Mouse (Mus musculus) heart, embryonic 11.5 days (tissue): ENCODE measurements at regions not wholly inside any gene's neighbourhood (a gene's known extent, or its start where the extent isn't known, plus 50 kb on each side); places are given as distances from the start of the nearest gene placed in this dataset.

Experiments
- ATAC-seq: fragments of 200-750 bp; cut with Nextera tagmentation; replicated peaks from 2 replicates; pipeline ENCODE4 v1.8.0; 2017; ENCODE audit warnings: moderate library complexity; ENCODE audit not compliant: insufficient number of reproducible peaks, low FRiP score, low TSS enrichment
- H3K27ac ChIP-seq: fragments of 300-500 bp; sonication (generic); 2 replicates; pipeline ENCODE4 v1.5.1; 2014; ENCODE audit warnings: mild to moderate bottlenecking, low read depth, low read length
- H3K27me3 ChIP-seq: fragments of 300-500 bp; sonication (generic); 2 replicates; pipeline ENCODE4 v1.6.1; 2014; ENCODE audit warnings: mild to moderate bottlenecking, low read length, mixed read lengths; ENCODE audit not compliant: control insufficient read depth, insufficient read depth
- H3K36me3 ChIP-seq: fragments of 300-500 bp; sonication (generic); 2 replicates; pipeline ENCODE4 v1.6.1; 2014; ENCODE audit warnings: mild to moderate bottlenecking, low read length, moderate library complexity, mixed read lengths; ENCODE audit not compliant: control insufficient read depth, insufficient read depth
- H3K4me1 ChIP-seq: fragments of 300-500 bp; sonication (generic); 2 replicates; pipeline ENCODE4 v1.6.1; 2014; ENCODE audit warnings: low read length; ENCODE audit not compliant: control insufficient read depth, insufficient read depth
- H3K4me2 ChIP-seq: fragments of 300-500 bp; sonication (generic); 2 replicates; pipeline ENCODE4 v1.6.1; 2014; ENCODE audit warnings: mild to moderate bottlenecking, moderate library complexity
- H3K4me3 ChIP-seq: fragments of 300-500 bp; sonication (generic); 2 replicates; pipeline ENCODE4 v1.5.1; 2014; ENCODE audit warnings: low read depth, low read length
- H3K9ac ChIP-seq: fragments of 300-500 bp; sonication (generic); 2 replicates; pipeline ENCODE4 v1.6.1; 2014; ENCODE audit warnings: mild to moderate bottlenecking, low read depth, low read length, moderate library complexity
- H3K9me3 ChIP-seq: fragments of 300-500 bp; sonication (generic); replicated peaks from 2 replicates; pipeline ENCODE4 v1.6.1; 2016; ENCODE audit warnings: low read length; ENCODE audit not compliant: control insufficient read depth
- WGBS: fragments of 180-500 bp; shearing (Covaris S2); extraction: QIAGEN DNeasy Blood & Tissue Kit; methylation state at CpG from one replicate; pipeline ENCODE4 v1.1.7; 2014; ENCODE audit not compliant: insufficient replicate concordance; 5-methylcytosine and 5-hydroxymethylcytosine counted together

DNA sequence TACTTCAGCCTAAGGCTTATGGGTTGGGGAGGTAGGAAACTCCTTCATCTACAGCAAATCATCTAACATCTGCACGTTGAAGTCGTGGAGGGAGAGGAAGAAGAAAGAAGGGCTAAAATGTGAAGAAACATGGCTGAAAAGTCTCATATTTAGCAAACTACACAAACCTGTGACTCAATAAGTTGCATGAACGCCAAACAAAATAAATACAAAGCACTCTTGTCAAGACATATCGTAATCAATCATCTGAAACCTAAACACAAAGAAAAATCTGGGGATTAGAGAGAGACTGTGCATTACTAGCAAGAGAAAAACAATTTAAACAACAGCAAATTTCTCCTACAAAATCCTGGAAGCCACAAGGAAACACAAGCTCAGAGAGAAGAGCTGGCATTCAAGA is 322.7 kb downstream of the Sorl1 start:
- H3K9me3 ChIP-seq, result no peaks in the 10 kb centered on the region
- H3K36me3 ChIP-seq, result no peaks in the 10 kb centered on the region
- no peak overlapping the region for H3K4me2 ChIP-seq
- peaks cover 12% of the 10 kb centered on the region for H3K4me1 ChIP-seq
- 62% methylated on average over 4 of the region's 4 CpGs for WGBS
- H3K27ac ChIP-seq, result no peak overlapping the region
- H3K27me3 ChIP-seq, result no peaks in the 10 kb centered on the region
- ATAC-seq, result no peak
- no peak overlapping the region for H3K4me3 ChIP-seq
- no peak overlapping the region for H3K9ac ChIP-seq

DNA sequence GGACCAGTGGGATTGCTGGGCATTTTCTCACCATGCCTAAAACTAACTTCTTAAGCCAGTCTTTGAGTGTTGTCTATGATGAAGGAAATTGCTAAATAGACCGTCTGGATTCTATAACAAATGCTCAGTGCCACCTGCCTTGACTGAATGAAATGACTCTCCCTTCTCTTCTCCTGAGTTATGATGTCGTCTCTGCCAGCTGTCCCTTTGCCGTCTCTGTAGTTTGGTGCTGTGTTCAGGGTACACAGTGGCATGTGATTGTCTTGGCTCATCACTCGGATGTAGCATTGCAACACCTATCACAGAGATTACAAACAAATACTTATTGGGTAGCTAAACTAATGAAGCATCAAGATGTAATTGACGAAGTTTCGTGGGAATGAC is 331.3 kb downstream of the Sorl1 start:
- WGBS, result 73% methylated on average over 6 of the region's 6 CpGs

DNA sequence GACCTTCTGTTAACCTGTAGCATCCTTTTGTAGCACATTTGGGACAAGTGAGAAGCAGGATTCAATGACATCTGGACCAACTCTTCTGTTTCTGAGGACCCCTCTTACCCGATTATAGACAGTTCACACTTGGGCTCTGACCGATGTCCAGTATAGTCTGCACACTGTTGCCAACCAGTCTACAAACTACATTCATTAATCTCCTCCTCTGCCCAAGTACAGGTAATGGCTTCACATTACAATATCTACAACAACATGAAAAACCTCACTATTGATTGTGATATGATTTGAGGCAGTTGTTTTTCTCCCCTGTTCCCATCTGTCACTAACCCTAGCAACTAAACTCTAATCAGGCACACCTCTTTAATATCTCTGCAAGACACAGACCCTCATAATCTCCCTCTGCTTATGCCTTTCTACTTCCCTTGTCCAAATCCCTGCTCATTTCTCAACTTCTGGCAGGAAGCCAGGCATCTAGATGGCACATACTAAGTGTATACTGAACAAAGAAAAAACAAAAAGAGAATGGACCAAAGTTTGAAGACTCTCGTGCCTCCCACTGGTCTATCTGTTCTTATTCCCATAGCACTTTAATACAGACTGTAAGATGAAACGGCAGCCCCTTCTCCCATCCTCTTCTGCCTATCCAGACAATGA is 331.8 kb downstream of the Sorl1 start:
- Histone ChIP-seq H3K4me1 (0 out of 2 replicates have a peak, but pooled peaks cover 2% of the 10 kb centered on the region), H3K36me3 (no peaks in the 10 kb centered on the region), H3K27me3 (no peaks in the 10 kb centered on the region), H3K4me3 (no peak overlapping the region), H3K9me3 (no peaks in the 10 kb centered on the region), H3K9ac (no peak overlapping the region), H3K27ac (no peak overlapping the region), H3K4me2 (no peak overlapping the region)
- no peak for ATAC-seq
- 77% methylated on average over 4 of the region's 4 CpGs for WGBS

More for the DNA sequence above, 331.3 kb downstream of the Sorl1 start:
- no peaks in the 10 kb centered on the region for H3K36me3 ChIP-seq
- H3K9ac ChIP-seq, result no peak overlapping the region
- H3K27me3 ChIP-seq, result no peaks in the 10 kb centered on the region
- H3K4me1 ChIP-seq, result 0 out of 2 replicates have a peak, but pooled peaks cover 2% of the 10 kb centered on the region
- H3K27ac ChIP-seq, result no peak overlapping the region
- no peaks in the 10 kb centered on the region for H3K9me3 ChIP-seq
- no peak for ATAC-seq
- H3K4me2 ChIP-seq, result no peak overlapping the region
- H3K4me3 ChIP-seq, result no peak overlapping the region

DNA sequence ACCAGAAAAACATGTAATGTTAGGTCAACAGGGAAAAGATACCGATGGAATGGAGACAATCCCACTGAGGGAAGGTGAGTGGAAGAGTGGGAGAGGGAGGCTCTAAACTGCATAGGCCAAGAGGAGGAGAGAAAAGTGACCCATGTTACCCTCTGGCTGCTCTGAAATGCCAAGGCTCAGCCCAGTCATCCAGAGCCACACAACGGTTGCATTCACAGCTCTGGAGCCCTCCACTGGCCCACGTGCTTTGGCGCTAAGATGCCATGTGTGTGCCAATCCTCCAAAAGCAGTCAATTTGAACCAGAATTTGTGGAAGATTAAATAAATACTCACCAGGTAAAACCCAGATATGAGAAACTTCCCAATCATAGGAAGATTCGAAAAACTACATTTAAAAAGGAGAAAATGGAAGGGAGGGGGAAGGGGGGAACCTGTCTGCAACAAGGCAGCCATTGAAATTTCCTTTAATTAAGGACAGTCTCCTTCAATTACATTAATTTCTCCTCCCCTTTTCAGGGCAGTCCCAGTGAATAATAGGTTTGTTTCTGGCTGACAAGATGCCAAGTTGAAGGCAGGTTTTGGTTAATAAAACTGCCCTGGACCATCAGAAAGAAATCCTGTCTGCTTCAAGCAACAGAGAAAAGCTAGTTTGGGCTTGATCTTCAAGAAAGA is 332.5 kb downstream of the Sorl1 start:
- Histone ChIP-seq H3K27ac (no peak overlapping the region), H3K4me2 (no peak overlapping the region), H3K36me3 (no peaks in the 10 kb centered on the region), H3K27me3 (no peaks in the 10 kb centered on the region), H3K9ac (no peak overlapping the region), H3K9me3 (no peaks in the 10 kb centered on the region), H3K4me1 (0 out of 2 replicates have a peak, but pooled peaks cover 2% of the 10 kb centered on the region), H3K4me3 (no peak overlapping the region)
- 79% methylated on average over 5 of the region's 5 CpGs for WGBS
- no peak for ATAC-seq

DNA sequence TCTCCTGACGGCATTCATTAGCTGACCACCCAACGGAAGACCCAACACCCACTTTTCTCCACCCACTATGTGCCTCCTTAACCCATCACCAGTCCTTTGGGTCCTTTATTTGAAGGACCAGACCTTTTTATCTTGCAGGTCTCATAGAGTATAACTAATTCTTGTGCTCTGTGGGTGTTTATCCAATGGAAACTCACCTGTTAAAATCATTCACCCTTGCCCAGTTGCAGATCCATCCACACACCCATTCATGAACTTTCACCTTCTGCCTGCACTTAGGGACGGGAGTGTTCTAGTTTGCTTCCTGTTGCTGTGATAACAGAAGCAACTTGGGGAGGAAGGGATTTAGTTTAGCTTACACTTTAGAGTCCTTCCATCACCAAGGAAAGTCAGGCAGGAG is 339.0 kb downstream of the Sorl1 start:
- no peak overlapping the region for H3K27ac ChIP-seq
- ATAC-seq, result no peak
- WGBS, result 30% methylated on average over 3 of the region's 3 CpGs
- H3K9me3 ChIP-seq, result peaks cover 4% of the 10 kb centered on the region; the same call in 1 of the 2 replicates
- H3K4me1 ChIP-seq, result peaks cover 1% of the 10 kb centered on the region; the same call in 1 of the 2 replicates
- no peak overlapping the region for H3K9ac ChIP-seq
- no peaks in the 10 kb centered on the region for H3K36me3 ChIP-seq
- H3K27me3 ChIP-seq, result no peaks in the 10 kb centered on the region
- no peak overlapping the region for H3K4me3 ChIP-seq
- no peak overlapping the region for H3K4me2 ChIP-seq

DNA sequence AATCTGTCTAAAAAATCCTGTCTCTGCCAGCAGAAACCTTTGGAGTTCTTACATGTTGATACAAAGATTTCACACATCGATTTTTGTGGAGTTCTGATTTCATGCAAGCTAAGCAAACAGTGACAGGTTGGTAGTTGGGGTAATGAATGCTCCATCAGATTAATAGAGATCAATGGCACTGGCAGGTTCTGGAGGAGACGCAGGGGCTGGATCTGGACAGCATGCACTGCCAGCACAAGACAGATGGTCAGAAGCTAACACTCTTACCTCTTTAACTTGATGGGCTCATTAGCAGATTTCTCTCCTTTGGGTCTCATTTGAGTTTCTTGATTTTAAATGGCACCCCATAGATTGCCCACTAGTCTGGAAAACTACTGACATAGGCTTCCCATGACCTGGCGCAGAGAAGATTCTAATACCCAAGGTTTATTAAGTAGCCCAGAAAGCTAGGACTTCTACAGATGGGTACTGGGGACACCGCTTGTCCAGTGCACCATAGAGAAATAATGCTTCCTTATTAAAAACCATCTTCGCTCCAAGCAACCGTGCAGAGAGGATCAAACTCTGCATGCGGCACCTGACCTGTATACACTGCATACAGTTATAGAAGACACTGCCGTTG is 351.7 kb downstream of the Sorl1 start:
- WGBS, result 84% methylated on average over 8 of the region's 8 CpGs
- ATAC-seq, result no peak
- H3K4me2 ChIP-seq, result no peak overlapping the region
- H3K9me3 ChIP-seq, result no peaks in the 10 kb centered on the region
- H3K36me3 ChIP-seq, result no peaks in the 10 kb centered on the region
- no peak overlapping the region for H3K4me3 ChIP-seq
- H3K27me3 ChIP-seq, result no peaks in the 10 kb centered on the region
- H3K9ac ChIP-seq, result no peak overlapping the region
- no peaks in the 10 kb centered on the region for H3K4me1 ChIP-seq
- no peak overlapping the region for H3K27ac ChIP-seq

DNA sequence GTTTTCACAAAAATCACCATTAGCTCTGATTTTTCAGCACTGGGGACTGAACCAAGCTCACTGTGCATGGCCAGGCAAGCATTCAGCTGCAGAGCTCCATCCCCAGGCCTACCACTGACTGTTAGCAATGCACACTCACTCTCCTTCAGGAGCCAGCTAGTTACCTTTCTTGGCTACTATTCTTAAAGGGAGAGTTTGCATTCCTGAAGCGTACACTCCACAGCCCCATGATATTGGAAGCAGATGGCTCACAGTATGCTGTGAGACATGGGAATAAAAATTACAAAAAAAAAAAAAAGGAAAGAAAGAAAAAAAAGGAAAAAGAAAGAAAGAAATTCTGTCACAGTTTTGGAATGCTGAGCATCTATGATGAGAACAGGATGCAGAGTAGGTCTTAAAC is 352.8 kb downstream of the Sorl1 start:
- Histone ChIP-seq H3K9me3 (no peaks in the 10 kb centered on the region), H3K36me3 (no peaks in the 10 kb centered on the region), H3K27ac (no peak overlapping the region), H3K4me3 (no peak overlapping the region), H3K9ac (no peak overlapping the region), H3K27me3 (no peaks in the 10 kb centered on the region), H3K4me2 (no peak overlapping the region), H3K4me1 (peaks cover 5% of the 10 kb centered on the region; the same call in 1 of the 2 replicates)
- 85% methylated on average over 1 of the region's 1 CpGs for WGBS
- ATAC-seq, result no peak

DNA sequence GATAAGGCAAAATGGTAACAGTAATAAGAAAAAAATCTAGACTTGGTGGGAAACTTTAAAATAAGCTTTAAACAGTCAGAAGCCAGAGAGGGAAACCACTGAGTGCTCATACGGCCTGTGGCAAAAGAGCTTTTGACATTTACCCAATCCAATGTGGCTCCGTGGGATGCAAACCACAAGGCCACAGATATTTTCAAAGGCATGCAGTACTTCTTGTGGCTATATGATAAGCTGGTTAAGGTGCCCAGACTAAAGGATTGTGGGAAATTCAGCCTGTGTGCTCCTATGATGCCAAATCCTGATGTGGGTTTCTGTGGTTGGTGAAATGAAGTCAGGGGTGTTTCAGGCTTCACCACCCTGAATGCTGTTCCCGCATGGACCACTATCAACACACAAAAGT is 355.8 kb downstream of the Sorl1 start:
- Histone ChIP-seq H3K9ac (no peak overlapping the region), H3K9me3 (no peaks in the 10 kb centered on the region), H3K27me3 (no peaks in the 10 kb centered on the region), H3K4me3 (no peak overlapping the region), H3K4me1 (peaks cover 10% of the 10 kb centered on the region; the same call in 1 of the 2 replicates), H3K36me3 (no peaks in the 10 kb centered on the region), H3K27ac (no peak overlapping the region), H3K4me2 (no peak overlapping the region)
- no peak for ATAC-seq
- WGBS, result 86% methylated on average over 3 of the region's 3 CpGs
